Mouse (Mus musculus): ENCODE data around the gene Kcna3. TPM values are rescaled to one million over a fixed set of nuclear protein-coding genes. Genes with fewer than 3 reads are reported as not detected.

Gene Kcna3
- polyA plus RNA-seq, 1 experiment = 9.2 TPM

- Histone ChIP-seq H3K4me1 (peaks cover 77% of the 10 kb centered on the region), H3K9me3 (no peaks in the 10 kb centered on the region), H3K36me3 (replicated peaks; ENCODE audit: low read length) (peaks cover 28% of the 10 kb centered on the region), H3K27me3 (replicated peaks) (no peaks in the 10 kb centered on the region), H3K4me3 (replicated peaks) (peak overlapping the region; percentile 88)
- TF ChIP-seq FLI1 (IDR thresholded peaks at IDR 0.05; ENCODE audit: low read length) = no peak
- peak; percentile 34; the same call in 1 of the 3 replicates for TF ChIP-seq GATA1 (IDR thresholded peaks at IDR 0.05; ENCODE audit: borderline replicate concordance, low read length)
Measured at GRCm38 (mm10) chr3:107031547-107031946, 4.4 kb upstream of the Kcna3 start.

GRCm38 (mm10) chr3:107034776-107035175 is 1.2 kb upstream of the Kcna3 start:
- TF ChIP-seq FLI1 (IDR thresholded peaks at IDR 0.05; ENCODE audit: low read length) (no peak), GATA1 (IDR thresholded peaks at IDR 0.05; ENCODE audit: borderline replicate concordance, low read length) (no peak)
- Histone ChIP-seq H3K9me3 (no peaks in the 10 kb centered on the region), H3K4me1 (peaks cover 63% of the 10 kb centered on the region), H3K27me3 (replicated peaks) (no peaks in the 10 kb centered on the region), H3K4me3 (replicated peaks) (peak overlapping the region; percentile 98), H3K36me3 (replicated peaks; ENCODE audit: low read length) (peaks cover 43% of the 10 kb centered on the region)

- TF ChIP-seq FLI1 (IDR thresholded peaks at IDR 0.05; ENCODE audit: low read length) = no peak
- no peak for TF ChIP-seq GATA1 (IDR thresholded peaks at IDR 0.05; ENCODE audit: borderline replicate concordance, low read length)
- H3K9me3 ChIP-seq = no peaks in the 10 kb centered on the region
- H3K4me3 ChIP-seq (replicated peaks) = peak overlapping the region; percentile 98
- H3K27me3 ChIP-seq (replicated peaks) = no peaks in the 10 kb centered on the region
- H3K4me1 ChIP-seq = peaks cover 48% of the 10 kb centered on the region
- peaks cover 51% of the 10 kb centered on the region for H3K36me3 ChIP-seq (replicated peaks; ENCODE audit: low read length)
Measured at GRCm38 (mm10) chr3:107036458-107037039, 580 bp downstream of the Kcna3 start.

GRCm38 (mm10) chr3:107037105-107037504 is 1.1 kb downstream of the Kcna3 start:
- TF ChIP-seq GATA1 (IDR thresholded peaks at IDR 0.05; ENCODE audit: borderline replicate concordance, low read length) (no peak), FLI1 (IDR thresholded peaks at IDR 0.05; ENCODE audit: low read length) (no peak)
- Histone ChIP-seq H3K36me3 (replicated peaks; ENCODE audit: low read length) (peaks cover 55% of the 10 kb centered on the region), H3K27me3 (replicated peaks) (no peaks in the 10 kb centered on the region), H3K4me3 (replicated peaks) (peak overlapping the region; percentile 98), H3K4me1 (peaks cover 48% of the 10 kb centered on the region), H3K9me3 (no peaks in the 10 kb centered on the region)

GRCm38 (mm10) chr3:107037536-107038155 is 1.7 kb downstream of the Kcna3 start:
- Histone ChIP-seq H3K27me3 (replicated peaks) (no peaks in the 10 kb centered on the region), H3K4me3 (replicated peaks) (peak overlapping the region; percentile 98)
- TF ChIP-seq GATA1 (IDR thresholded peaks at IDR 0.05; ENCODE audit: borderline replicate concordance, low read length) (no peak), FLI1 (IDR thresholded peaks at IDR 0.05; ENCODE audit: low read length) (no peak)

GRCm38 (mm10) chr3:107038156-107038536 is 2.2 kb downstream of the Kcna3 start:
- Histone ChIP-seq H3K4me1 (peaks cover 45% of the 10 kb centered on the region), H3K4me3 (replicated peaks) (peak overlapping the region; percentile 98), H3K36me3 (replicated peaks; ENCODE audit: low read length) (peaks cover 62% of the 10 kb centered on the region), H3K9me3 (no peaks in the 10 kb centered on the region), H3K27me3 (replicated peaks) (no peaks in the 10 kb centered on the region)
- TF ChIP-seq FLI1 (IDR thresholded peaks at IDR 0.05; ENCODE audit: low read length) (no peak), GATA1 (IDR thresholded peaks at IDR 0.05; ENCODE audit: borderline replicate concordance, low read length) (no peak)

More at GRCm38 (mm10) chr3:107037536-107038155, 1.7 kb downstream of the Kcna3 start:
- peaks cover 57% of the 10 kb centered on the region for H3K36me3 ChIP-seq (replicated peaks; ENCODE audit: low read length)
- H3K9me3 ChIP-seq = no peaks in the 10 kb centered on the region
- peaks cover 46% of the 10 kb centered on the region for H3K4me1 ChIP-seq

- Histone ChIP-seq H3K36me3 (replicated peaks; ENCODE audit: low read length) (peaks cover 64% of the 10 kb centered on the region), H3K27me3 (replicated peaks) (no peaks in the 10 kb centered on the region), H3K4me1 (peaks cover 43% of the 10 kb centered on the region), H3K4me3 (replicated peaks) (peak overlapping the region; percentile 98), H3K9me3 (no peaks in the 10 kb centered on the region)
- TF ChIP-seq GATA1 (IDR thresholded peaks at IDR 0.05; ENCODE audit: borderline replicate concordance, low read length) (no peak), FLI1 (IDR thresholded peaks at IDR 0.05; ENCODE audit: low read length) (no peak)
Measured at GRCm38 (mm10) chr3:107038661-107039223, 2.8 kb downstream of the Kcna3 start.

- no peak for TF ChIP-seq FLI1 (IDR thresholded peaks at IDR 0.05; ENCODE audit: low read length)
- no peak for TF ChIP-seq GATA1 (IDR thresholded peaks at IDR 0.05; ENCODE audit: borderline replicate concordance, low read length)
- H3K4me3 ChIP-seq (replicated peaks) = peak overlapping the region; percentile 98
- no peaks in the 10 kb centered on the region for H3K27me3 ChIP-seq (replicated peaks)
Measured at GRCm38 (mm10) chr3:107039306-107039705, 3.3 kb downstream of the Kcna3 start.

GRCm38 (mm10) chr3:107040408-107040807 is 4.4 kb downstream of the Kcna3 start:
- no peaks in the 10 kb centered on the region for H3K9me3 ChIP-seq
- H3K4me3 ChIP-seq (replicated peaks) = peak overlapping the region; percentile 98
- H3K27me3 ChIP-seq (replicated peaks) = no peaks in the 10 kb centered on the region
- peaks cover 74% of the 10 kb centered on the region for H3K36me3 ChIP-seq (replicated peaks; ENCODE audit: low read length)
- TF ChIP-seq GATA1 (IDR thresholded peaks at IDR 0.05; ENCODE audit: borderline replicate concordance, low read length) = no peak
- no peak for TF ChIP-seq FLI1 (IDR thresholded peaks at IDR 0.05; ENCODE audit: low read length)
- peaks cover 41% of the 10 kb centered on the region for H3K4me1 ChIP-seq

More at GRCm38 (mm10) chr3:107039306-107039705, 3.3 kb downstream of the Kcna3 start:
- Histone ChIP-seq H3K9me3 (no peaks in the 10 kb centered on the region), H3K36me3 (replicated peaks; ENCODE audit: low read length) (peaks cover 66% of the 10 kb centered on the region), H3K4me1 (peaks cover 43% of the 10 kb centered on the region)

- no peak for TF ChIP-seq GATA1 (IDR thresholded peaks at IDR 0.05; ENCODE audit: borderline replicate concordance, low read length)
- no peak for TF ChIP-seq FLI1 (IDR thresholded peaks at IDR 0.05; ENCODE audit: low read length)
- Histone ChIP-seq H3K27me3 (replicated peaks) (no peaks in the 10 kb centered on the region), H3K4me3 (replicated peaks) (peak overlapping the region; percentile 98), H3K4me1 (peaks cover 43% of the 10 kb centered on the region), H3K9me3 (no peaks in the 10 kb centered on the region), H3K36me3 (replicated peaks; ENCODE audit: low read length) (peaks cover 87% of the 10 kb centered on the region)
Measured at GRCm38 (mm10) chr3:107041718-107042117, 5.7 kb downstream of the Kcna3 start.

Data from megakaryocyte, embryonic 14.5 days (primary cell).